ENCODE assay signal across 8 mouse cellular contexts in genomic region chr6:99094339-99094989, GRCm38 (mm10).
DNase-seq lines count a peak whose midpoint lies in the region; ATAC-seq lines count a peak whose summit lies in the region.

No protein-coding gene starts in this region.

- peaks cover 31% of the 10 kb centered on the region for H3K4me1 ChIP-seq in intestine, embryonic 15.5 days (replicated peaks)

- H3K9me3 ChIP-seq in intestine, embryonic 15.5 days, result no peaks in the 10 kb centered on the region

- intact Hi-C loops in left cerebral cortex, postnatal 14 days (cut with DNase I), result no loop called here

- peak overlapping the region; percentile 67 for H3K4me2 ChIP-seq in intestine, embryonic 15.5 days (replicated peaks)

- peak overlapping the region; percentile 36 for H3K4me3 ChIP-seq in intestine, embryonic 15.5 days (replicated peaks)

- WGBS in intestine, embryonic 15.5 days, result 12% methylated on average over 10 of the region's 10 CpGs

- H3K9ac ChIP-seq in intestine, embryonic 15.5 days, result 0 out of 2 replicates have a peak overlapping the region, but pooled peaks have one; percentile 39

- H3K27ac ChIP-seq in intestine, embryonic 15.5 days, result peak overlapping the region; percentile 64

- no peaks in the 10 kb centered on the region for H3K27me3 ChIP-seq in intestine, embryonic 15.5 days (replicated peaks)

- H3K36me3 ChIP-seq in intestine, embryonic 15.5 days, result no peaks in the 10 kb centered on the region

- peak; percentile 23 for DNase-seq in cerebellum, postnatal 10 days
- DNase-seq in cerebellum, postnatal 36 days, result no peak
- DNase-seq in A20 (ENCODE audit: low read depth, low spot score), result peak; percentile 73
- DNase-seq in heart, adult 11 months, result peak; percentile 97
- DNase-seq in lung, postnatal 14 days, result peak; percentile 40
- no peak for DNase-seq in frontal cortex, adult 2 months (ENCODE audit: extremely low spot score in 1 of 2, low spot score in 1 of 2)
- DNase-seq in left cerebral cortex, postnatal 14 days (ENCODE audit: low spot score in 2 of 2), result no peak

- ATAC-seq in intestine, embryonic 15.5 days, result no peak

Comparison
In these comparisons a context has a peak if more than half of its experiments do, and no peak if none do; other contexts are left out.
1. DNase-seq: peak in cerebellum, postnatal 10 days (2 of 2), A20 (single experiment), heart, adult 11 months (single experiment) and lung, postnatal 14 days (single experiment); none in cerebellum, postnatal 36 days (0 of 2), frontal cortex, adult 2 months (0 of 2) and left cerebral cortex, postnatal 14 days (0 of 2).